Mouse (Mus musculus): ENCODE measurements around the gene Tlk2. TPM values are rescaled to one million over a fixed set of nuclear protein-coding genes. Genes with fewer than 3 reads are reported as not detected.
"Not testable (repeated sequence)": the region's sequence is repeated elsewhere in the genome, so short reads cannot be mapped to it uniquely, and the experiment has no call there.

Gene Tlk2
- total RNA-seq (2021) = 10 to 100 TPM; 52.1 to 55.8 TPM
- long read RNA-seq, experiment 1, transcript Tlk2-204 (22 exons, 3,699 nt) = major isoform, 10 of 29 reads
- long read RNA-seq, experiment 1, partial matches to known transcripts = 4 of 29 reads
- long read RNA-seq, experiment 1, other reads (novel, unspliced or antisense) = 9 of 29 reads
- long read RNA-seq, experiment 2, transcript Tlk2-204 (22 exons, 3,699 nt) = major isoform, 20 of 36 reads
- long read RNA-seq, experiment 2, partial matches to known transcripts = 5 of 36 reads
- long read RNA-seq, experiment 2, other reads (novel, unspliced or antisense) = 9 of 36 reads

GRCm38 (mm10) chr11:105178516-105178915, at the start of gene Tlk2:
TSS of gene Tlk2 (plus strand) at chr11:105178807.
- DNase-seq (ENCODE audit: low spot score in 2 of 2) = no peak

GRCm38 (mm10) chr11:105135692-105136091, 42.9 kb upstream of the Tlk2 start:
- DNase-seq (ENCODE audit: low spot score in 2 of 2) = no peak

- DNase-seq (ENCODE audit: low spot score in 2 of 2) = not testable (repeated sequence)
These were observed 41.4 kb upstream of the Tlk2 start for GRCm38 (mm10) chr11:105137255-105137654.

- not testable (repeated sequence) for DNase-seq (ENCODE audit: low spot score in 2 of 2)
These were observed 38.1 kb upstream of the Tlk2 start for GRCm38 (mm10) chr11:105140512-105140911.

- no peak for DNase-seq (ENCODE audit: low spot score in 2 of 2)
These were observed 37.5 kb upstream of the Tlk2 start for GRCm38 (mm10) chr11:105141115-105141514.

- DNase-seq (ENCODE audit: low spot score in 2 of 2) = no peak
These were observed 35.0 kb upstream of the Tlk2 start for GRCm38 (mm10) chr11:105143564-105143963.

- DNase-seq (ENCODE audit: low spot score in 2 of 2) = no peak
These were observed 34.5 kb upstream of the Tlk2 start for GRCm38 (mm10) chr11:105144084-105144483.

GRCm38 (mm10) chr11:105144508-105145210, 33.9 kb upstream of the Tlk2 start:
- DNase-seq (ENCODE audit: low spot score in 2 of 2) = no peak

GRCm38 (mm10) chr11:105145211-105145610, 33.4 kb upstream of the Tlk2 start:
- no peak for DNase-seq (ENCODE audit: low spot score in 2 of 2)

GRCm38 (mm10) chr11:105146593-105146992, 32.0 kb upstream of the Tlk2 start, which contains the start of gene Gm10842:
TSS of gene Gm10842 (plus strand) at chr11:105146893.
- DNase-seq (ENCODE audit: low spot score in 2 of 2) = no peak

GRCm38 (mm10) chr11:105149353-105149752, 29.3 kb upstream of the Tlk2 start:
- DNase-seq (ENCODE audit: low spot score in 2 of 2) = no peak

- no peak for DNase-seq (ENCODE audit: low spot score in 2 of 2)
These were observed 28.8 kb upstream of the Tlk2 start for GRCm38 (mm10) chr11:105149766-105150165.

GRCm38 (mm10) chr11:105150691-105151090, 27.9 kb upstream of the Tlk2 start:
- DNase-seq (ENCODE audit: low spot score in 2 of 2) = no peak

- DNase-seq (ENCODE audit: low spot score in 2 of 2) = no peak
These were observed 27.2 kb upstream of the Tlk2 start for GRCm38 (mm10) chr11:105151226-105152016.

- no peak for DNase-seq (ENCODE audit: low spot score in 2 of 2)
These were observed 26.6 kb upstream of the Tlk2 start for GRCm38 (mm10) chr11:105152017-105152300.

- DNase-seq (ENCODE audit: low spot score in 2 of 2) = no peak
These were observed 26.2 kb upstream of the Tlk2 start for GRCm38 (mm10) chr11:105152357-105152899.

- DNase-seq (ENCODE audit: low spot score in 2 of 2) = peak in 1 of 2 experiments; percentile 30
These were observed 25.4 kb upstream of the Tlk2 start for GRCm38 (mm10) chr11:105153068-105153833.

- no peak for DNase-seq (ENCODE audit: low spot score in 2 of 2)
These were observed 22.7 kb upstream of the Tlk2 start for GRCm38 (mm10) chr11:105155915-105156314.

GRCm38 (mm10) chr11:105156748-105157267, 21.8 kb upstream of the Tlk2 start:
- no peak for DNase-seq (ENCODE audit: low spot score in 2 of 2)

GRCm38 (mm10) chr11:105158047-105158446, 20.6 kb upstream of the Tlk2 start:
- DNase-seq (ENCODE audit: low spot score in 2 of 2) = no peak

All from gastrocnemius, postnatal 4 days (tissue).